Mouse (Mus musculus) small intestine, adult 2 months (tissue): ENCODE measurements around the gene Pilra.

Experiments
- CTCF ChIP-seq: fragments of 200-500 bp; IDR thresholded peaks from 2 replicates; pipeline ENCODE4 v1.5.1; 2012; ENCODE audit warnings: low read depth, mild to moderate bottlenecking, control low read depth, inconsistent platforms, low read length, moderate library complexity, mixed read lengths; ENCODE audit not compliant: insufficient replicate concordance, insufficient read length; ENCODE audit errors: extremely low read depth
- POLR2A ChIP-seq: fragments of 200-500 bp; IDR thresholded peaks from 2 replicates; pipeline ENCODE4 v1.6.1; 2012; ENCODE audit warnings: low read depth, mild to moderate bottlenecking, control low read depth, inconsistent platforms, low read length, moderate library complexity

GRCm38 (mm10) chr5:137788171-137788570 lies 47.9 kb downstream of the Pilra start:
- TF ChIP-seq CTCF (no peak), POLR2A (no peak)
